Mouse (Mus musculus): ENCODE results near the gene Polr2l. TPM values are rescaled to one million over a fixed set of nuclear protein-coding genes. Genes with fewer than 3 reads are reported as not detected.

Polr2l gene
- polyA plus RNA-seq, 2 experiments from 2014 or later, result 19.4 to 20.8 TPM

GRCm38 (mm10) chr7:141467230-141468030 lies 7.5 kb downstream of the Polr2l start, which contains the start of gene Cd151:
TSS of gene Cd151 (plus strand) at chr7:141467392.
- ATAC-seq, result peak; percentile 74

DNA sequence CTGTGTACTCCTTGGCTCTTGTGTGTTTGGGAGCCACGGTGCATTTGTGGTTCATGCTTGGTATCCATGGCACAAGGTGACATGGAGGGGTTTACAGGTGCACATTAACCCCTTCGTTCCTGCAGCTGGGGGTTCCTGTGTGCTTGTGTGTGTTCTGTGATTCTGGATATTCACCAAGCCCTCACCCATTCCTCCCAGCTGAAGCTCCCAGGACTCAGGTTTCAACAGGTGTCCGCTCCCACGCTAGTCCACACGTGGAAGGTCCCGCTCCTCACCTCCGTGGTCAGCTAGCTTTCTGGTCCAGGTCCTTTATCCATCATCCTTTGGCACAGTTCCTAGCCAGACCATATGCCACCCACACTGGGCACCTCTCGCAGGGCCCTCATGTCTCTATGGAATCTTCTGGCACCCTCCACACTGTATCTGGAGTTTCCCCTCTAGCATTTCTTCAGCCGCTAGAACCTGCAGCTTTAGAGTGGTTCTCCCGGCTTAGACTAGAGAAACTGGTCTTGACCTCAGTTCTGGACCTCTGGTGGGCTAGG lies 8.3 kb downstream of the Polr2l start:
- ATAC-seq, result no peak

- no peak for ATAC-seq
Measured at GRCm38 (mm10) chr7:141466045-141466394, 8.9 kb downstream of the Polr2l start.

GRCm38 (mm10) chr7:141465388-141466044 lies 9.4 kb downstream of the Polr2l start:
- ATAC-seq, result no peak

DNA sequence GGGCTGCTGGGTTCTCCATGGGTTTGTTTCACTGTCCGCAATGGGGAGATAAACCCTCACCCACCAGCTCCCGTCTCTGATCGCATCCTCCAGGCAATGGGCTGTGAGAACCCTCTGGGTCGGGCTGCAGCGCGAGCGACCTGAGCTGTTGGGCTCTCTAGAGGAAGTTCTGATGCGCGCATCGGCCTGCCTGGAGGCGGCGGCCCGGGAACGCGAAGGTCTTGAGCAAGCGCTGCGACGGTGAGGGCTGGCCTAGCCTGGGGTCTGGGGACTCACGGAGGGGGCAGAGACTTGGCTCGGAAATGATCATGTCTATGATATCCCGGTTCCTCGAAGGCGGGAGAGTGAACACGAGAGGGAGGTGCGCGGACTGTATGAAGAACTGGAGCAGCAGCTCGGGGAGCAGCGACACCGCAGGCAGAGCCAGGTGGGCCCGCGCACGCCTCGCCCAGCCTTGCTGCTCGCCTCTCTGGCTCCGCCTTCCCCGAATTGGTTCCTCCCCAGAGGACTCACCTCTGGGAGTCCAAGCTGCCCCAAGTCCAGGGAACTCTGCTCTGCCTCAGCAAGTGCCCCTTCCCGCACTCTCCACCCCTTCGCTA lies 10.2 kb downstream of the Polr2l start:
- ATAC-seq, result no peak

DNA sequence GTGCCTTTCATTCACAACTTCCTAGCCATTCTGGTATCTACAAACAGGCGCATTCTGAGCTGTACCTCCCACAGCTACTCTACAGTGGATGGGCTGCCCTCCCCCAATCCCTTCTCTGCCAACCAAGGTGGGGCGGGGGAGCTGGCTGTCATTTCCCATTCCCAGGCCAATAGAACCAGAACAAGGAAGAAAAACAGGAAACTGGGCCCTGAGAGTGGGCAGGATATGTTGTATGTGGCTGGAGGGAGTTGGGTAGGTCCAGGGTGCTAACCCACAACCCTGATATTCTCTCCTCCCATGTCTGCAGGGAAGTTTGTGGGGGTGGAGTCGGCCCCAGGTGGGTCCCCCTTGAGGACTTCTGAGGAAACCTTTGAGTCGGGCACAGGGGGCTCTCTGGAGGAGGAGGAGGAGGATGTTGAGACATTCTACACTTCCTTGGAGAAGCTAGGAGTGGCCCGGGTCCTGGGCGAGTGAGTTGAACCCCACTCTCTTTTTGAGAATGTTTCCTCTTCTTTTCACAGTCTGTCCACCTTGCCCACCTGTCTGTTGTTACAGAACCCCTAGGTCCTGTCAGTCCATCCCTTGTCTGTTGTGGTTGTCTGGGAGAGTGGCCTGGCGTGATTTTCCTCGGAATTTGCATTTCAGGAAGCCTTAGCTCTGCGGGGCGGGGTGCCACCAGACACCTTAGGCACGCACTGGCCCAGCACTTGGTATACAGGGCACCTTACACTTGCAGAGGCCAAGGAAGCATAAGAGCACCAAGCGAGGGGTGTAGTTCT lies 10.9 kb downstream of the Polr2l start:
- no peak for ATAC-seq

DNA sequence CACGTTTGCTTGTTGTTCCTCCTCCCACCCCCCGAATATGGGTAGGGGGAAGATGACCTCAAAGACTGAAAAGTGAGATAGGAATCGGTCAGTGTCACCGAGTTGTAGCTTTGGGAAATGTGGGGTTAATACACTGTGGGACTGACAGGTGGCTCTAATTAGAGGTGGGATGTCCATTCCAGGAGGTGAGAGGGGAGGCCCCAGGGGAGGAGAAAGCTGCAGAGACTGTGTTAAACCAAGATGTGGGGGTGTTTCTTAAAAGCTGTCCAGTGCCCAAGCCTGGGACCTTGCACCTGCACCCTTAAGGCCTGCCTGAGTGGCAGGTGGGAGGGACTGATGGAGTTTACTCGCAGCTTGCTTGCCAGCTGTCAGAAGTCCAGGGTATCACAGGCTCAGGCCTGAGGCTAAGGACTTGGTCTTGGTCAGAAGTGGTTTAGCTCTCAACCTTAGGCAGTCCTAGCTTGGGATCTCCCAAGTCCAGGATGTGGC lies 12.6 kb downstream of the Polr2l start:
- ATAC-seq, result no peak

- no peak for ATAC-seq
Measured at GRCm38 (mm10) chr7:141461521-141462332, 13.2 kb downstream of the Polr2l start.

GRCm38 (mm10) chr7:141460391-141461113 lies 14.4 kb downstream of the Polr2l start, which contains the start of gene Cracr2b:
TSS of gene Cracr2b (plus strand) at chr7:141461094.
- no peak for ATAC-seq

DNA sequence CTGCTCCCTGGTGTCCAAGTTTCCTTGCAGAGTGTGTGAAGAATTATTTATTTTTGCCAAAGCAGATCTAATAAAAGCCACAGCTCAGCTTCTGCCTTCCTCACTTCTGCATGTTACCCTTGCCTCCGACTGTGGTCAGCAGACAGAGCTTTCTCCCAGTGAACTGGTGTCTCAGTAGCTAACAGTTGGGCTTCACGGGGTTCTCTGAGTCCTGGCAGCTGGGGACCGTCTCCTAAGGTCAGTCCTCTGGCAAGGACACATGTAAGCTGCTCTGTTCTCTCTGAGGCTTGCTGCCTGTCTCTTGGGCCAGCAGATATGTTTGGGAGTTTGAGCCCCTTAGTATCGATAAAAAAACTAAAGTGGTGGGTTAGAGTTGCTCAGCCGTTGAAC lies 14.9 kb downstream of the Polr2l start:
- no peak for ATAC-seq

GRCm38 (mm10) chr7:141459301-141459711 lies 15.6 kb downstream of the Polr2l start:
- ATAC-seq, result no peak

DNA sequence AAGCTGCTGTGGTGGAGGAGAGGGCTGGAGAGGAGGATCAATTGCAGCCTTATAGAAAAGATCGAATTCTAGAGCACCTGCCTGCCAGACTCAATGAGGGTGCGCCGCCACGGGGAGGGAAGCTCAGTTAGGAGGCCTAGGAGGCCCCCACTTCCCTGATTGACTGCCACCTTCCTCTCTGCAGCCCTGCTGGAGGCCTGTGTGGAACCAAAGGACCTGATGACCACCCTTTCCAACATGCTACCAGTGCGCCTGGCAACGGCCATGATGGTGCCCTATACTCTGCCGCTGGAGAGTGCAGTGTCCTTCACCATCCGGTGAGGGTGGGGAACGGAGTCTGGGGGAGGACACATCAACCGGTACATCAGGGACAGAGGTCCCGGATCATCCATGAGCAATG lies 16.3 kb downstream of the Polr2l start:
- ATAC-seq, result no peak

- no peak for ATAC-seq
Measured at GRCm38 (mm10) chr7:141457986-141458660, 16.8 kb downstream of the Polr2l start.

GRCm38 (mm10) chr7:141457236-141457635 lies 17.7 kb downstream of the Polr2l start:
- no peak for ATAC-seq

DNA sequence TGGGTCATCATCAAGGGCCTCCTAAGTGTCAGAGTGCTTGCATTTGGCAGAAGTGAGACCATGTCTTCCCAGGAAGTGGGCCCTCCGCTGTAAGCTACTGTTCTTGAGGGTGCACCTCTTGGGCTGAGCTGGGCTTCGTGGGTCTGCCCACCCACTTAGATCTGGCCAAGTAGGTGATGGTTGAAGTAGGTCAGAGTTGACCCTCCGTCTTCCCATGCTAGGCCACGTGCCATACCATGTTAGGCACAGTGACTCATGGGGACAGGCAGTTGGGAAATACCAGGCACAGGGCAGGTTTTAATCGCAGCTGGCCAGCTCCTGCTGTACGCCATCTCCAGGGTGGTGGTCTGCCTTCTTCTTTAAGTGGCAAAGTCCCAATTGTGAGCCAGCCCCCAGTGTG lies 18.2 kb downstream of the Polr2l start:
- ATAC-seq, result no peak

- ATAC-seq, result peak; percentile 40
Measured at GRCm38 (mm10) chr7:141455610-141456314, 19.2 kb downstream of the Polr2l start.

GRCm38 (mm10) chr7:141454967-141455551 lies 19.9 kb downstream of the Polr2l start, which contains the start of gene Pnpla2:
TSS of gene Pnpla2 (plus strand) at chr7:141455198.
- ATAC-seq, result peak; percentile 87

DNA sequence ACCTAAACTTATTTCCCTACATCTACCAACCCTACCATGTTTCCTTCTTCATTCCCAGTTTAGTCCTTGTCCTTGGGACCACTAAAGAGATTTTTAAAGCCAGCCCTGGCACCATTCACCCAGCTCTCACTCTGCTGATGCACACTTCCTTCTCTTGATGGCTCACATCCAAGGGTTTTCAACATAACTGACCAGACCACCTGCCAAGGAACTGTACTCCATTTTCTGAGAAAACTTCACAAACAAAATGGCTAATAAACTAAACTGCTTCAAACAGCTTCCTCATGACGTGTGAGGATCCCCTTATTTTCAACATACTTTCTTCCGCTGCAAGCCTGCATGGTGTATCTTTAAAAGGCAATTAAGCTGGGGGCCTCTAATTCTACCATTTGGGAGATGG lies 21.3 kb downstream of the Polr2l start:
- ATAC-seq, result no peak

- no peak for ATAC-seq
Measured at GRCm38 (mm10) chr7:141451928-141452327, 23.0 kb downstream of the Polr2l start.
